Mouse (Mus musculus): ENCODE results near the gene Nap1l5. TPM values are rescaled to one million over a fixed set of nuclear protein-coding genes. Genes with fewer than 3 reads are reported as not detected.
A peak's percentile ranks its signal among the peaks of the same experiment; 100 is the strongest.

Nap1l5 gene
- polyA plus RNA-seq, 1 experiment from 2014 or later: 7.9 TPM

DNA sequence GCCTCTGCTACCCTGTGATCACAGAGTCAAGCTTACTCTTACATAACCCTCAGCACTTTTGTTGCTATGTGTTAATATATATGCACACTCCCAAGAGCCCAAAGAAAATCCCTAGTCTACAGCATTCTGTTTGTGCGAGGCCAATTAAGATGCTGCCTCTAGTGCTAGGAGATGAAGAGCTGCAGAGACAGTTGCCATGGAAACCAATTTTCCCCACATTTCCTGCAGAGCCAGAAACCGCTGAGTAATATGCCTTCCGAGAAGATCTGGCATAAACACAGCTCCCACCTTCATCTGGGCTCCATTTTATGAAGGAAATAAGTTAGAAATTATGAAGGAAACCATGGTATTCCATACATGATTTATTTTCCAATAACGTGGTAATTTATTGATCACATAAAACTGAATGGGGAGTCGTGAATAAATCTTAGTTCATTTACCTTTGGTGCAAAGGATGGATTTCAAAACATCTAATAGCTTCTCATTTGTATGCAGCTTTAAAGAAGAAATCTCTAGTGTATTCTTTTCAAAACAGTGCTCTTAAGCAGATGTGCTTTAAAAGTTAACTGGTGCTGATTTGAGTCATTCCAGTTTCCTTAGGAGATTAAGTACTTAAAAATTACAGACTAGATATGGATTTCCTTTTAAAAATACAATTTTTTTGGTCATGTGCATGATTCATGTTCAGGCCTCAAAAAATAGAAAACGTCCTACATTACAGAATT, 26.5 kb upstream of the Nap1l5 start:
- no peak overlapping the region for H3K27ac ChIP-seq (ENCODE audit: low read length)
- no peaks in the 10 kb centered on the region for H3K27me3 ChIP-seq (ENCODE audit: control insufficient read depth, insufficient read depth, low read length)
- no peak overlapping the region for H3K9ac ChIP-seq (ENCODE audit: low read length)
- no peaks in the 10 kb centered on the region for H3K9me3 ChIP-seq (replicated peaks; ENCODE audit: control insufficient read depth, low read length)
- WGBS: 58% methylated on average over 6 of the region's 6 CpGs
- H3K36me3 ChIP-seq (ENCODE audit: control insufficient read depth, insufficient read depth, low read length): no peaks in the 10 kb centered on the region
- no peaks in the 10 kb centered on the region for H3K4me1 ChIP-seq (ENCODE audit: control insufficient read depth, insufficient read depth, low read length)
- peak; percentile 10; the same call in 1 of the 2 replicates for ATAC-seq (ENCODE audit: insufficient read depth, low FRiP score)
- H3K4me3 ChIP-seq (replicated peaks; ENCODE audit: low read length): no peak overlapping the region
- H3K4me2 ChIP-seq (ENCODE audit: low read depth, low read length): no peak overlapping the region

DNA sequence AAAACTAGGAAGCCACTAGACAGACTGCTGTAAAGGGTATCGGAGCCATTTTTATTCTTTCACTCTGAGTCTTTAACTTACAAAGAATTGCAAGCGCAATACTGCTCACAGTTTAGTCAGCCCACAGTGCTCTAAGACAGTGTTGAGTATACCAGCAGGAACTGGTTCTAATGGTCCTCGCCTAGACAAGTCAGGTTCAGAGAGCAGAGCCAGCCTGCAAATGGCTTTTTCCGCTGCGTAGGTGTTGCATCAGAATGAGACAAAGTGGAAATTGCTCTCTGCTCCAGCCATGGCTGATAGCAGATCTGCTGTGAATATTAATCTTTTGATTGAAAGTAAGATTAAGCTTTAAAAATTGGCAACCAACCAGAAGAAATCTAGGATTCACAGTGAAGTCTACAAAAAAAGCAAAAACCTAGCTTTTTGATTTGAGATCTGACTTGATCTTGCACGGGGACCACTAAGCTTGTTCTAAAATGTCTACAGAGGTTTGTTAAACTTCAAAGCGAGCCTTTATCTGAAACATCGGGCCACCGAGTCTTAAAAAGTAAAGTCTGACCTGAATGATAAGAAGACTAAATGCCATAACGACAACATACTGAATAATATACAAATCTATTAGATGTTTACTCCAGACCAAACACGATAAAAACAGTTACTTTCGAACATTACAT, 25.8 kb upstream of the Nap1l5 start:
- no peak overlapping the region for H3K9ac ChIP-seq (ENCODE audit: low read length)
- no peak overlapping the region for H3K4me3 ChIP-seq (replicated peaks; ENCODE audit: low read length)
- no peaks in the 10 kb centered on the region for H3K9me3 ChIP-seq (replicated peaks; ENCODE audit: control insufficient read depth, low read length)
- no peaks in the 10 kb centered on the region for H3K36me3 ChIP-seq (ENCODE audit: control insufficient read depth, insufficient read depth, low read length)
- no peak overlapping the region for H3K27ac ChIP-seq (ENCODE audit: low read length)
- H3K4me1 ChIP-seq (ENCODE audit: control insufficient read depth, insufficient read depth, low read length): no peaks in the 10 kb centered on the region
- WGBS: 80% methylated on average over 12 of the region's 12 CpGs
- no peak for ATAC-seq (ENCODE audit: insufficient read depth, low FRiP score)
- no peak overlapping the region for H3K4me2 ChIP-seq (ENCODE audit: low read depth, low read length)
- H3K27me3 ChIP-seq (ENCODE audit: control insufficient read depth, insufficient read depth, low read length): no peaks in the 10 kb centered on the region

DNA sequence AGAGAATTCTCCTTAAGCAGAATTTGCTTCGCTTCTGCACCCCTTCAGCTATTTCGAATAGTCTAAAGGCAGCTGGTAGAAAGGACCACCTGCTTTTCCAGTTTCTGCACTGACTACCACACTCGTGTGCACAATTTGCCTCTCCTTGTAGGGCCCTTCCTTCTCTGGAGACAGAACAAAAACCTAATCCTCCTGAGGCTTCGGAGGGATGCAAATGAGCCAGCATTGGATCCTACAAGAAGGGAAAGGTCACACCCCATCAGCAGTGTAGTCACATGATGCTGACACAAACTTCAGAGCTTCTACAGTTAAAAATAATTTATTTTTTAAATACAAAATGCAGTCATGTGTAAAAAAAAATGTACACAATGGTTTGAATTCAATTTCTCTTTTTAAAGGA, 24.3 kb upstream of the Nap1l5 start:
- ATAC-seq (ENCODE audit: insufficient read depth, low FRiP score): no peak
- H3K9me3 ChIP-seq (replicated peaks; ENCODE audit: control insufficient read depth, low read length): no peaks in the 10 kb centered on the region
- WGBS: 82% methylated on average over 4 of the region's 4 CpGs
- H3K9ac ChIP-seq (ENCODE audit: low read length): no peak overlapping the region
- H3K4me1 ChIP-seq (ENCODE audit: control insufficient read depth, insufficient read depth, low read length): no peaks in the 10 kb centered on the region
- H3K4me3 ChIP-seq (replicated peaks; ENCODE audit: low read length): no peak overlapping the region
- no peak overlapping the region for H3K4me2 ChIP-seq (ENCODE audit: low read depth, low read length)
- no peaks in the 10 kb centered on the region for H3K36me3 ChIP-seq (ENCODE audit: control insufficient read depth, insufficient read depth, low read length)
- no peaks in the 10 kb centered on the region for H3K27me3 ChIP-seq (ENCODE audit: control insufficient read depth, insufficient read depth, low read length)
- H3K27ac ChIP-seq (ENCODE audit: low read length): no peak overlapping the region

DNA sequence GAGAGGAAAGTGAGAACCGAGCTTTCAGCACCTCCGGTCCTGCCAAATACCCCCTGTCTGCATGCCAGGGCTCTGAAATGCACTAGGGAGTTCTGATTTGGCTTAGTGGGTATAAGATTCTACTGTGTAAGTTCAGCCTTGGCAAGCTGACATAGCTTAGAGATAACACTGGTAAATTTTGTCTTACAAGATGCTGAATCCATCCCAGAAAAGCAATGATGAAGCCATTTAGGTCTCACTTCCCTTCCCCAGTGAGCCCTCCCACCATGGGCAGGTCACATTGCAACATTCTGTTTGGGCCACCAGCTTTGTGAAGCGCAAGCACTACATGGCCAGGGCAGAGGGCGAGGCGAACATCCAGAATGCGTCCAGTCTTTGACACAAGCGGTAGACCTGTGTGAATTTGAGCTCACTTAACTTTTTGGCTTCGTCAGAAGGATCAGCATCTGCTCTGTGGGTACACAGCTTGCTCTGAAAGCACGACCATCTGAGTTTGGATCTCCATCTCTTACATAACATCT, 23.1 kb upstream of the Nap1l5 start:
- Histone ChIP-seq H3K36me3 (ENCODE audit: control insufficient read depth, insufficient read depth, low read length) (no peaks in the 10 kb centered on the region), H3K4me3 (replicated peaks; ENCODE audit: low read length) (no peak overlapping the region), H3K9ac (ENCODE audit: low read length) (no peak overlapping the region), H3K4me2 (ENCODE audit: low read depth, low read length) (no peak overlapping the region), H3K9me3 (replicated peaks; ENCODE audit: control insufficient read depth, low read length) (no peaks in the 10 kb centered on the region), H3K27ac (ENCODE audit: low read length) (no peak overlapping the region), H3K27me3 (ENCODE audit: control insufficient read depth, insufficient read depth, low read length) (no peaks in the 10 kb centered on the region), H3K4me1 (ENCODE audit: control insufficient read depth, insufficient read depth, low read length) (no peaks in the 10 kb centered on the region)
- ATAC-seq (ENCODE audit: insufficient read depth, low FRiP score): no peak
- 84% methylated on average over 9 of the region's 9 CpGs for WGBS

DNA sequence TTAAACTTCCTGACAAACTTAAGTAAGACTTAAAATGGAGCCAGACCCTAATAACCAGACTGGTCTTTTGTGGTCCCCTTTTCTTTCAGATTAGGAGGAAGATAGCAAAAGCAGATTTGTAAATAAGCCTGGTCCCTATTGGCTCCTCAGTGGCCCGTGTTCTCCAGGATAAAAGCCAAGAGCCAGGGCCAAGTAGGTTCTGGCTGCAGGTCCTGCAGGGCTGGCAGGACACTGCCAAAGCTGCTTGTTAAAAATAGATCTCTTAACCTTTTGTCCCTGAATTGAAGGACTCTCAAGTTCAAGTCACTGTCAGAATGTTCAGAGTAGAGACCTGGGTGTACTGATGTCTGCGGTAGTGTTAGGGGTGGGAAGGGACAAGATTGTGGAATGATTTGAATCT, 21.0 kb upstream of the Nap1l5 start:
- Histone ChIP-seq H3K9ac (ENCODE audit: low read length) (no peak overlapping the region), H3K36me3 (ENCODE audit: control insufficient read depth, insufficient read depth, low read length) (no peaks in the 10 kb centered on the region), H3K4me1 (ENCODE audit: control insufficient read depth, insufficient read depth, low read length) (no peaks in the 10 kb centered on the region), H3K27ac (ENCODE audit: low read length) (no peak overlapping the region), H3K9me3 (replicated peaks; ENCODE audit: control insufficient read depth, low read length) (no peaks in the 10 kb centered on the region), H3K4me3 (replicated peaks; ENCODE audit: low read length) (no peak overlapping the region), H3K27me3 (ENCODE audit: control insufficient read depth, insufficient read depth, low read length) (no peaks in the 10 kb centered on the region), H3K4me2 (ENCODE audit: low read depth, low read length) (no peak overlapping the region)
- ATAC-seq (ENCODE audit: insufficient read depth, low FRiP score): no peak
- 76% methylated on average over 2 of the region's 2 CpGs for WGBS

DNA sequence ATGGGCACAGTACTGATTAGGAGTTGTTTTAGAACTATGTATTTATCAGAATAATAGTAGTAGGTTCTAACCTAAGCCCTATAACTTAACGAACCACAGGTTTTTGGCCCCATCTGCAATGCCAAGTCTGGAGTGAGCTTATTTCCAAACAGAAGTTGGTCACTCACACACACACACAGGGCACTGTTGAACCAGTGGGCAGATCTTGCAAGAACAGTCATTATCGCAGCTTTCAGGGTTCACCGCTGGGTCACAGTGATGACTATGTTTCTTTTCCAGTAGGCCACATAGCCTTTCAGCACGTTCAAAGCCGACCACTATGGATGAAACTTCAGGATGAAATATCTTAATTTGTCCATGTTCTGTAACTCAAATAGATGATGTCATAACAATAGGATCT, 15.6 kb upstream of the Nap1l5 start:
- Histone ChIP-seq H3K4me3 (replicated peaks; ENCODE audit: low read length) (no peak overlapping the region), H3K27me3 (ENCODE audit: control insufficient read depth, insufficient read depth, low read length) (no peaks in the 10 kb centered on the region), H3K4me1 (ENCODE audit: control insufficient read depth, insufficient read depth, low read length) (no peaks in the 10 kb centered on the region), H3K4me2 (ENCODE audit: low read depth, low read length) (no peak overlapping the region), H3K9ac (ENCODE audit: low read length) (no peak overlapping the region), H3K36me3 (ENCODE audit: control insufficient read depth, insufficient read depth, low read length) (no peaks in the 10 kb centered on the region), H3K27ac (ENCODE audit: low read length) (no peak overlapping the region), H3K9me3 (replicated peaks; ENCODE audit: control insufficient read depth, low read length) (no peaks in the 10 kb centered on the region)
- WGBS: 71% methylated on average over 5 of the region's 5 CpGs
- ATAC-seq (ENCODE audit: insufficient read depth, low FRiP score): no peak

DNA sequence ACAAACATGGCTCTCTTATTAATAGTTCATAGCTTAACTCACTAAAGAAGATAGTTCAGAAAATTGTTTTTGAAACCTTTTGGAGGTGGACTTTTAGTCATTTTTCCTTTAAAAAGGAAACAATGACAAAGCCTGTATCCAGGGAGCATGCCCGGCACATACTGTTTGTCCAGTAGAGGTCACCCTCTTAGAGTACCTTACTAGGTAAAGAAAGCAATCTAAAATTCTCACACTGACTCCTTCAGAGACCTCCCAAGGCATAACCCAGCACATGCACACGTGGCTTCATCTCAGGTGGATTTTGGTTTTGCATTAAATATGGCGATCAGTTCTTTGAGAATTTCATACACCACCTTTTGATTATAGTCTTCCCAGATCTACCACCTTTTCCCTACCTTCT, 14.7 kb upstream of the Nap1l5 start:
- H3K9ac ChIP-seq (ENCODE audit: low read length): no peak overlapping the region
- no peak for ATAC-seq (ENCODE audit: insufficient read depth, low FRiP score)
- no peak overlapping the region for H3K4me2 ChIP-seq (ENCODE audit: low read depth, low read length)
- no peaks in the 10 kb centered on the region for H3K27me3 ChIP-seq (ENCODE audit: control insufficient read depth, insufficient read depth, low read length)
- no peaks in the 10 kb centered on the region for H3K36me3 ChIP-seq (ENCODE audit: control insufficient read depth, insufficient read depth, low read length)
- H3K4me1 ChIP-seq (ENCODE audit: control insufficient read depth, insufficient read depth, low read length): no peaks in the 10 kb centered on the region
- no peaks in the 10 kb centered on the region for H3K9me3 ChIP-seq (replicated peaks; ENCODE audit: control insufficient read depth, low read length)
- WGBS: 46% methylated on average over 3 of the region's 3 CpGs
- no peak overlapping the region for H3K4me3 ChIP-seq (replicated peaks; ENCODE audit: low read length)
- H3K27ac ChIP-seq (ENCODE audit: low read length): no peak overlapping the region

DNA sequence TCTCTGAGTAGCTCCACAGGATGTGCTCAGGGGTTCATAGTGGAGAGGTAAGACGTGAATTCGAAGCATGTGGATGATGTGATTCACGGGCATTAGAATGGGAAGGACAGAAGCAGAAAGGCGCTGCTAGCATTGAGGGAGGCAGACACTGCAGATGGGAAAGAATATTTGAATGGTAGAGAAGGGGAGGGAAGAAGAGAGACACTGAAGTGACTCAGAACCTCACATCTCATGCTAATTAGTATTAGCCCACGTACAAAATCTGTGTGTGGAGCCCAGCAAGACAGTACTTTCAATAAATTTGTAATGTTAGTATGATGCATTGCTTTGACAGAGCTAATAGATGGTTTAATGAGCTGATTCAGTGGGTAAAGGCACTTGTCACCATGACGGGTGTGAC, 13.9 kb upstream of the Nap1l5 start:
- no peak for ATAC-seq (ENCODE audit: insufficient read depth, low FRiP score)
- 79% methylated on average over 6 of the region's 6 CpGs for WGBS
- H3K27me3 ChIP-seq (ENCODE audit: control insufficient read depth, insufficient read depth, low read length): no peaks in the 10 kb centered on the region

DNA sequence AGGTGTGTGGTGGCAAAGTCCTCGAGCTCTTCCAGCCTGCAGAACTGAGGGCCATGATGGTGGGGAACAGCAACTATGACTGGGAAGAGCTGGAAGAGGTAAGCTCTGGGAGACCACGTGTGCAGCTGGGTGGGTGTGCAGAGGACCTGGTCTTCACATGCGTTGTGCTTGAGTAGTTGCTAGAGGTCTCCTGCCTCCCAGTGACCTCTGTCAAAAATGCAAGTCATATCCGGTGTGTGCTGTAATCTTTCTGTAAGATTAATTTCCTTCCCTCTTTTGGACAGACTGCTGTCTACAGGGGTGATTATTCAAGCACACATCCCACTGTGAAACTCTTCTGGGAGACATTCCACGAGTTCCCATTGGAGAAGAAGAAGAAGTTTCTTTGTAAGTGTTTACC, 9.6 kb upstream of the Nap1l5 start:
- Histone ChIP-seq H3K9ac (ENCODE audit: low read length) (no peak overlapping the region), H3K4me3 (replicated peaks; ENCODE audit: low read length) (no peak overlapping the region), H3K9me3 (replicated peaks; ENCODE audit: control insufficient read depth, low read length) (no peaks in the 10 kb centered on the region), H3K27ac (ENCODE audit: low read length) (no peak overlapping the region), H3K36me3 (ENCODE audit: control insufficient read depth, insufficient read depth, low read length) (no peaks in the 10 kb centered on the region), H3K4me1 (ENCODE audit: control insufficient read depth, insufficient read depth, low read length) (no peaks in the 10 kb centered on the region), H3K4me2 (ENCODE audit: low read depth, low read length) (no peak overlapping the region), H3K27me3 (ENCODE audit: control insufficient read depth, insufficient read depth, low read length) (no peaks in the 10 kb centered on the region)
- ATAC-seq (ENCODE audit: insufficient read depth, low FRiP score): no peak
- 72% methylated on average over 5 of the region's 5 CpGs for whole genome bisulfite sequencing

More for the DNA sequence above, 13.9 kb upstream of the Nap1l5 start:
- H3K4me2 ChIP-seq (ENCODE audit: low read depth, low read length): no peak overlapping the region
- H3K27ac ChIP-seq (ENCODE audit: low read length): no peak overlapping the region
- no peaks in the 10 kb centered on the region for H3K9me3 ChIP-seq (replicated peaks; ENCODE audit: control insufficient read depth, low read length)
- H3K9ac ChIP-seq (ENCODE audit: low read length): no peak overlapping the region
- no peaks in the 10 kb centered on the region for H3K36me3 ChIP-seq (ENCODE audit: control insufficient read depth, insufficient read depth, low read length)
- H3K4me1 ChIP-seq (ENCODE audit: control insufficient read depth, insufficient read depth, low read length): no peaks in the 10 kb centered on the region
- no peak overlapping the region for H3K4me3 ChIP-seq (replicated peaks; ENCODE audit: low read length)
